Mouse (Mus musculus) lung, postnatal 0 days (tissue): ENCODE measurements around the gene Dnajc19.

Experiments used
- CTCF ChIP-seq: IDR thresholded peaks from 2 replicates; pipeline ENCODE4 v1.5.1; 2016; ENCODE audit warnings: antibody characterized with exemption, mild to moderate bottlenecking
- EP300 ChIP-seq: IDR thresholded peaks from 2 replicates; pipeline ENCODE4 v1.6.1; 2016; ENCODE audit warnings: antibody characterized with exemption, mild to moderate bottlenecking, control low read depth

GRCm38 (mm10) chr3:34102891-34103290 is 21.8 kb upstream of the Dnajc19 start:
- TF ChIP-seq CTCF (no peak), EP300 (no peak)
